Mouse (Mus musculus): Measurements from ENCODE around the gene Gpr4. TPM values are rescaled to one million over a fixed set of nuclear protein-coding genes. Genes with fewer than 3 reads are reported as not detected.

The Gpr4 gene
- under 1 TPM in 3 of 26 experiments, not detected in 23; 0.21 to 0.26 (median 0.21) TPM for total RNA-seq (2018; cell fraction: chromatin; rRNA removed)
- total RNA-seq (2018; cell fraction: cytosol; rRNA removed) = under 1 TPM in 23 of 26 experiments, not detected in 3; 0.03 to 0.38 (median 0.09) TPM
- total RNA-seq (2018; cell fraction: nucleus; rRNA removed) = under 1 TPM in 11 of 26 experiments, not detected in 15; 0.21 to 0.65 (median 0.36) TPM
- 0.09 TPM in 1 of 3 replicates, not detected in the others for polyA plus RNA-seq (2018)

DNA sequence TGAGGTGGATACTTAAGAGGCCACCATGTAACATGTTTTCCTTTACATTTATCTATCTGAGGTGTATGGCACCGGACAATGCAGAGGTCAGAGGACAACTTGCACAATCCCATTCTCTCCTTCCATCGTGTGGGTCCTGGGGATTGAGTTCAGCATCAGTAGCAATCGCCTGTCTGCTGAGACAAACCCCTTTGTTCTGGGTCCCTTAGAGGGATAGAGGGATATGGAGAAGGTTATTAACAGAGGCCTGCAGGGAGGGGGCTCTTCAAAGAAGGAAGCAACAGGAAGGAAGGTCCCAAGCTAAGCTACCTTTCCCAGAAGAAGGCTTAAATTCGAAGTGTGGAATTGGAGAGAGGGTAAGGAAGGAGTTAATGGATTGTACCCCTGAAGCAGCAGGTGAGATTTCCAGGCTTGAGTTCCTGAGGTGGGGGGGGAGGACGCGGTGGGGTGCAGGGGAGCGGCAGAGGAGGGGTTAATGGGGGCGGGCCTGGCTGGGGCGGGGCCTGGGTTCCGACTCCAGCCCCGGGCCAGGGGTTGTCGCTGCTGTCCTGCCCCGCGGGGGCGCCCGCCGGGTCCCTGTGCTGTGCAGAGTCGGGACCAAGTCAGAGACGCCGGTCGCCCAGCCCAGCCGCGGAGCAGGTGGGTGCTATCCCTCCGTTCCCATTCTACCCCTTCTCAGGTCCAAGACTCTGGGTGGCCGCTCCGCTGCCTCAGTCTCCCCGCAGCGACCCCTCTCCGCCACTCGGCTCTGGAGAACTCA lies at the start of gene Gpr4:
Gpr4 (plus strand) TSS at position 543 of the 760 bp plus-strand sequence.
- no peak within 1 kb of the TSS for H3K4me3 ChIP-seq (ENCODE audit: inconsistent target)
- H3K79me2 ChIP-seq (ENCODE audit: inconsistent target) = no peaks in the 10 kb centered on the region
- no peak within 1 kb of the TSS for H3K27ac ChIP-seq
- H3K36me3 ChIP-seq (ENCODE audit: inconsistent target) = no peaks in the 10 kb centered on the region
- WGBS (ENCODE audit: missing documents) = 9% methylated on average over 30 of the region's 30 CpGs

DNA sequence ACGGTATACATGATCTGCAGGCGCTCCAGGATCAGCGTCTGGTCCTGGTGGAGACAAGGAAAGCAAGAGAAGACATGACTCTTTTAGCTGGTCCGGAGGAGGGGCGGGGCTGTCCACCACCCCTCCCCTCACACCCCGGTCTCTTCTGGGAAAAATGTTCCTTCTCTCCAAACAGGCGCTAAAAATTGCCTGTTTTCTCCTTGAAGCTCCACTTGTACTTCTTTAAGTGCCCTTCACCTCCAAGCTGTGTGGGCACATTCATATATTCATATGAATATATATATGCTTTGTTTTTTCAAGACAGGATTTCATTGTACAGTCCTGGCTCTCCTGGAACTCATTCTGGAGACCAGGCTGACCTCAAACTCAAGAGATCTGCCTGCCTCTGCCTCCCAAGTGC lies 49.4 kb upstream of the Gpr4 start:
- Histone ChIP-seq H3K4me3 (ENCODE audit: inconsistent target) (no peak overlapping the region), H3K36me3 (ENCODE audit: inconsistent target) (no peaks in the 10 kb centered on the region), H3K27ac (no peak overlapping the region), H3K79me2 (ENCODE audit: inconsistent target) (no peaks in the 10 kb centered on the region)
- WGBS (ENCODE audit: missing documents) = 91% methylated on average over 7 of the region's 7 CpGs

GRCm38 (mm10) chr7:19163752-19164151 lies 48.6 kb upstream of the Gpr4 start:
- H3K79me2 ChIP-seq (ENCODE audit: inconsistent target) = no peaks in the 10 kb centered on the region
- no peak overlapping the region for H3K4me3 ChIP-seq (ENCODE audit: inconsistent target)
- no peak overlapping the region for H3K27ac ChIP-seq
- H3K36me3 ChIP-seq (ENCODE audit: inconsistent target) = no peaks in the 10 kb centered on the region
- 53% methylated on average over 12 of the region's 12 CpGs for WGBS (ENCODE audit: missing documents)

GRCm38 (mm10) chr7:19164189-19164588 lies 48.1 kb upstream of the Gpr4 start:
- no peak overlapping the region for H3K27ac ChIP-seq
- 6% methylated on average over 6 of the region's 6 CpGs for WGBS (ENCODE audit: missing documents)
- H3K79me2 ChIP-seq (ENCODE audit: inconsistent target) = no peaks in the 10 kb centered on the region
- H3K4me3 ChIP-seq (ENCODE audit: inconsistent target) = no peak overlapping the region
- H3K36me3 ChIP-seq (ENCODE audit: inconsistent target) = no peaks in the 10 kb centered on the region

DNA sequence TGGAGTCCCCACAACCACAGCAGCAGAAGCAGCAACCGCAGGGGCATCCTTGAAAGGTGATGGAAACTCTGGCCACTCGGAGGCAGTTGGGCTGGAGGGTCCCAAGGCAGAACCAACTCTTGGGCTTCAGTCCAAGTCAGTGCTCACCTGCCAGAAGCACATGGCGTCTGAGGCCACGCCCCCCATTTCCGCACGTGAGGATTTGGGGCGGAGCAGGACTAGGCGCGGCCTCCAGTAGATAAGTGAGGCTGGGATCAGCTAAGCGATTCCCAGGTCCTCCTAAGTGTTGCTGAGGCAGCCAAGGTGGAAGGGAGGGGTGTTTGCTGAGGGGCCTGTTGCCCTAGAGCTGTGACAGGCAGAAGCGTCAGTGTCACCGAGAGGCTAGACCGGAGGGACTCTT lies 47.4 kb upstream of the Gpr4 start:
- H3K27ac ChIP-seq = no peak overlapping the region
- H3K4me3 ChIP-seq (ENCODE audit: inconsistent target) = no peak overlapping the region
- WGBS (ENCODE audit: missing documents) = 8% methylated on average over 13 of the region's 13 CpGs
- H3K36me3 ChIP-seq (ENCODE audit: inconsistent target) = no peaks in the 10 kb centered on the region
- H3K79me2 ChIP-seq (ENCODE audit: inconsistent target) = no peaks in the 10 kb centered on the region

DNA sequence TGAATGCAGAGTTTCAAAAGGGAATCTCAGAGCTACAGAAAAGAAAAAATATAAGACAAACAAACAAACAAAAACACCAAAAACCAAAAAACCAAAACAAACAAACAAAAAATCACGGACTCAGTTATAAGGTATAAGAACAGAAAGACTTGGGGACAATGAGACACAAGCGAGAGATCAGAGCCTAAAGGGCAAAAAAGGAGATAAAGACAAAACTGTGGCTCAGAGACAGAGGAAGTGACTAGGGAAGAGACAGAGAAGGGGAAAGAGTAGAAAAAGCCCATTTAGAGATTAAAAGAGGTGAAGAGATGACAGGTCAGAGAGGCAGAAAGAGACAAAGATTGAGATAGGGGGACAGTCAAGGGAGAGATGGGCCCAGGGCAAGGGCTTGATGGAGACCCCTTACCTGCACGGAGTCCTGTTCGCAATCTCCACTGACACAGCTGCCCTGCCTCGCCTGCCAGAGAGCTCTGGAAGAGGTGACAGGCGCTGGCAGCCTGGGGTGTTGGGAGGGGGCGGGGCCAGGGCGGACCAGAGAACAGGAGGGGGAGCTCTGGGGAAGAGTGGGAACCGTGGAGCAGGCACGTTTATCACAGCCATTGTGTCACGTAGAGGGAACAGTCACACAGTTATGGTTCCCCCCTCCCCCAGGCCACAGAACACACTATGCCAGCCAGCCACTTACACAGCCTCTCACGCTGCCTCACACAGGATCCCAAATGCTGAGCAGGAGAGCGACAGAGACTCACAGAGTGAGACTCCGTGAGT lies 46.5 kb upstream of the Gpr4 start, which contains the start of gene Gipr:
Gipr (minus strand) TSS at position 472 of the 768 bp plus-strand sequence.
- Histone ChIP-seq H3K36me3 (ENCODE audit: inconsistent target) (no peaks in the 10 kb centered on the region), H3K4me3 (ENCODE audit: inconsistent target) (no peak within 1 kb of the TSS), H3K79me2 (ENCODE audit: inconsistent target) (no peaks in the 10 kb centered on the region), H3K27ac (no peak within 1 kb of the TSS)
- 19% methylated on average over 14 of the region's 14 CpGs for WGBS (ENCODE audit: missing documents)

DNA sequence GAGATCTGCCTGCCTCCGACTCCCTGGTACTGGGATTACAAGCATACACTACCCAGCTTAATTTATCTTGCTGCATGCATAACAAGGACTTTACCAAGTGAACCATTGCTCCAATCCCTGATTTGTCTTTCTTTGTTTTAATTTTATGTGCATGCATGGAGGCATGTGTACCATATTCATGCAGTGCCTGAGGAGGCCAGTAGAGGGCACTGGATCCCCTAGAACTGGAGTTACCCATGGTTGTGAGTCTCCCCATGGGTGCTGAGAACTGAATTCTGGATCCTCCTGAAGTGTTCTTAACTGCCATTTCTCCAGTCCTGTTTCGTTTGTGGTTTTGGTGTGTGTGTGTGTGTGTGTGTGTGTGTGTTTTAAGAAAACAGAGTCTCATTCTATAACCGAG lies 45.3 kb upstream of the Gpr4 start:
- Histone ChIP-seq H3K79me2 (ENCODE audit: inconsistent target) (no peaks in the 10 kb centered on the region), H3K36me3 (ENCODE audit: inconsistent target) (no peaks in the 10 kb centered on the region), H3K4me3 (ENCODE audit: inconsistent target) (no peak overlapping the region), H3K27ac (no peak overlapping the region)
- WGBS (ENCODE audit: missing documents) = 68% methylated on average over 3 of the region's 3 CpGs

GRCm38 (mm10) chr7:19169506-19169905 lies 42.8 kb upstream of the Gpr4 start:
- Histone ChIP-seq H3K36me3 (ENCODE audit: inconsistent target) (no peaks in the 10 kb centered on the region), H3K79me2 (ENCODE audit: inconsistent target) (no peaks in the 10 kb centered on the region), H3K27ac (no peak overlapping the region), H3K4me3 (ENCODE audit: inconsistent target) (no peak overlapping the region)
- WGBS (ENCODE audit: missing documents) = 41% methylated on average over 10 of the region's 10 CpGs

GRCm38 (mm10) chr7:19170142-19170541 lies 42.2 kb upstream of the Gpr4 start:
- H3K4me3 ChIP-seq (ENCODE audit: inconsistent target) = no peak overlapping the region
- no peaks in the 10 kb centered on the region for H3K36me3 ChIP-seq (ENCODE audit: inconsistent target)
- no peak overlapping the region for H3K27ac ChIP-seq
- WGBS (ENCODE audit: missing documents) = 80% methylated on average over 8 of the region's 8 CpGs
- no peaks in the 10 kb centered on the region for H3K79me2 ChIP-seq (ENCODE audit: inconsistent target)

DNA sequence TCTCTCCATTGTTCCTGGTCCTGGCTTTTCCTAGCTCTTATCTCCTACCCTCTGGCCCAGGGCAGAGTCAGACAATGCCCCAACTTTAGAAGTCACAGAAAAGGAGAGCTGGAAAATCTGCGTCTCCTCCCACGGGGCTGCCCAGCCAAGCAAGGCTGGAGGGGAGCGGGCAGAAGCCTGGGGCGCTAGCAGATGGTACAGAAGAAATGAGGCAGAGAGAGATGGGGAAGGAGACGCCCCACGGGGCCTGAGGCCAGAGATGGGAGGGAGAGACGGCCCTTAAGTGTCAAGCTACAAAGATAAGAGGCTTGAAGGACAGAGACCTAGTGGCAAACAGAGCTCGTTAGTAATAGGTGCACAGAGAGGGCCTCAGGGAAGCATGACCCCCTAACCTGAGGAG lies 40.5 kb upstream of the Gpr4 start:
- Histone ChIP-seq H3K27ac (no peak overlapping the region), H3K36me3 (ENCODE audit: inconsistent target) (no peaks in the 10 kb centered on the region), H3K79me2 (ENCODE audit: inconsistent target) (no peaks in the 10 kb centered on the region), H3K4me3 (ENCODE audit: inconsistent target) (no peak overlapping the region)
- 79% methylated on average over 8 of the region's 8 CpGs for WGBS (ENCODE audit: missing documents)

DNA sequence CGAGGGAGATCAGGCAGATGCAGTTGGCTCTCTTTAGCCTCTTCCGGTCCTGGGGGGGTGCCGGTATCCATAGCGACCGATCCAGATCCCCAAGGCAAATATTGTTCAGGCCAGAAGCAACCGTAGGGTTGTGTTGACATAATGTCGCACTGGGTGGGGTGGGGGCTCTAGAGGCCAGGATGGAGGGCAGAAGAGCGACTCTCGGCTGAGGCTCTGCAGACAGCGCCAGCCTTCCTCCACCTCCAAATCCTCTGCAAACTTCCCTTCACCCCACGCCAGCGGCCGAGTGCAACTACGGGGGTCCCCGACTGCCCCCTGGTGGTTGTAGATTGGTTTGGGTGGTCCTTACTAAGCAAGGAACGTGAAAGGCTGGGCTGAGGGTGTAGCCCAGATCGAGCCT lies 39.5 kb upstream of the Gpr4 start:
- Histone ChIP-seq H3K79me2 (ENCODE audit: inconsistent target) (no peaks in the 10 kb centered on the region), H3K27ac (no peak overlapping the region), H3K4me3 (ENCODE audit: inconsistent target) (no peak overlapping the region), H3K36me3 (ENCODE audit: inconsistent target) (no peaks in the 10 kb centered on the region)
- 11% methylated on average over 17 of the region's 17 CpGs for WGBS (ENCODE audit: missing documents)

DNA sequence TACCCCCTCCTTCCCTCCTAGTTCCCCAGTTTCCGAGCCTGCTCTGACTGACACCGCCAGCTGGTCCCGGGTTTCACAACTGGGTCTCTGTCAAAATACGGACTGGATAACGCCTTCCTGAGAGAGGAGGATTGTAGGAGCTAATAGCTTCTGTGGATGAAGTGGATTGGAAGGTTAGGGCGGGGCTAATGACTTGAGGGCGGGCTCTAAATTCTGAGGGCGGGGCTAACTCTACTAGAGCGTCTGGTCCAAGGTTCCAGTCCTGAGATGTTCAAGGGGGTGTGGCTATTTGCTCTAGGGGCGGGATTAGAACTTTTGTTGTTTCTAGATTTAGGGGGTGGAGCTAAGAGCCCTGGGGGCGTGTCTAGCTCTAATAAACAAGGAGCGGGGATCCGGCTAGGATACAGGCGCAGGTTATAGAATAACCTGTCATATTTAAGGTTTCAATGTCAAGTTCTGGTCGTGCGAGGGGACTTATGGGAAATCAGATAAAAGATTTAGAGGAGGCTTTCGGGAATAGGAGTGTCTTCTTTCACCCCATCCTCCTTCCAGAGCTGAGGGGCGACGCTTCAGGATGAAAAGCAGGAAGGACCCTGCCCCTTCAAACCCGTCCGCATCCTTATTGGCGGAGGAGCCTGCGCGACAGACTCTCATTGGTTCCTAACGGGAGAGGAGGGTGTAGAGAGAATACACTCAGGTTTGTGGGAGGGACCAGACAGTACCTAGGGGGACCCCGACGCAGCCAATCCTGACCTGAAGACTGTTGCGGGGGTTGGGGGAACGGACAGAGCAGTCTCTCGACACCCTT lies 36.4 kb upstream of the Gpr4 start, which contains the start of gene Eml2:
Eml2 (plus strand) TSS at position 714 of the 808 bp plus-strand sequence.
- Histone ChIP-seq H3K4me3 (ENCODE audit: inconsistent target) (no peak within 1 kb of the TSS), H3K27ac (no peak within 1 kb of the TSS), H3K36me3 (ENCODE audit: inconsistent target) (no peaks in the 10 kb centered on the region), H3K79me2 (ENCODE audit: inconsistent target) (no peaks in the 10 kb centered on the region)
- 11% methylated on average over 30 of the region's 30 CpGs for WGBS (ENCODE audit: missing documents)

DNA sequence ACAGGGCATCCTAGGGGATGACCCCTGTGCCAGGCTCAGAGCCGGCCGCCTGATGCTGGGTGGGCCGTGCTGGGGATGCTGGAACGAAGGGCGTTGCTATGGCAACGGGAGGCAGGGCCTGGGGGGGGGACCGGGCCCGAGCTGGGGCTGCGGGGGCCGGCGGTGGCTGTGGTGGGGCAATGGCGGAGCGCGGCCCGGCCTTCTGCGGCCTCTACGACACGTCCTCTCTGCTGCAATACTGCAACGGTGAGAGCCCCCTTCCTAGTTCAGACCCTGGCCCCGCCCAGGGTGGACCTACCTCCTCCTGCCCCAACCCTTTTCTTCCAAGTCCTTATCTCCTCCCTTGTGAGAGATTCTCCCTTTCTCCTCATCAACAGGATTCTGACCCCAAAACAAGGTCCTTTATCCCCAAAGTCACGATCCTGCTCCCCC lies 35.8 kb upstream of the Gpr4 start:
- no peaks in the 10 kb centered on the region for H3K36me3 ChIP-seq (ENCODE audit: inconsistent target)
- H3K79me2 ChIP-seq (ENCODE audit: inconsistent target) = no peaks in the 10 kb centered on the region
- H3K27ac ChIP-seq = no peak overlapping the region
- 15% methylated on average over 21 of the region's 21 CpGs for WGBS (ENCODE audit: missing documents)
- no peak overlapping the region for H3K4me3 ChIP-seq (ENCODE audit: inconsistent target)

GRCm38 (mm10) chr7:19177216-19177615 lies 35.1 kb upstream of the Gpr4 start:
- H3K27ac ChIP-seq = no peak overlapping the region
- WGBS (ENCODE audit: missing documents) = 86% methylated on average over 7 of the region's 7 CpGs

More at GRCm38 (mm10) chr7:19177216-19177615, 35.1 kb upstream of the Gpr4 start:
- H3K4me3 ChIP-seq (ENCODE audit: inconsistent target) = no peak overlapping the region
- H3K79me2 ChIP-seq (ENCODE audit: inconsistent target) = no peaks in the 10 kb centered on the region
- no peaks in the 10 kb centered on the region for H3K36me3 ChIP-seq (ENCODE audit: inconsistent target)

All from macrophage (primary cell).